Mouse (Mus musculus) CH12.LX (cell line): ENCODE results near the gene Eml5. TPM values are rescaled to one million over a fixed set of nuclear protein-coding genes. Genes with fewer than 3 reads are reported as not detected.

Experiments
- DNase-seq: peaks from one replicate; pipeline ENCODE4 v3.0.0-alpha.2; 2013; ENCODE audit errors: extremely low read depth
- H3K27ac ChIP-seq: 2 replicates; pipeline ENCODE4 v1.5.1; 2012; ENCODE audit warnings: low read depth, mild to moderate bottlenecking, control low read depth, moderate library complexity; ENCODE audit not compliant: insufficient read depth
- H3K27me3 ChIP-seq: replicated peaks from 2 replicates; pipeline ENCODE3; 2012; ENCODE audit warnings: inconsistent platforms
- H3K36me3 ChIP-seq, 2 experiments: replicated peaks in 1 of 2; 2 replicates each; pipeline versions ENCODE3 to v1.6.1; 2012; ENCODE audit warnings: inconsistent platforms in 1 of 2, low read length in 1 of 2, mild to moderate bottlenecking in 1 of 2, mixed read lengths in 1 of 2, moderate library complexity in 1 of 2; ENCODE audit not compliant: control insufficient read depth in 1 of 2, insufficient read depth in 1 of 2
- H3K4me1 ChIP-seq, 2 experiments: 2 replicates each; pipeline ENCODE4 v1.6.1; 2012; ENCODE audit warnings: inconsistent platforms in 1 of 2, moderate library complexity in 1 of 2; ENCODE audit not compliant: insufficient read depth in 2 of 2, control insufficient read depth in 1 of 2
- H3K4me2 ChIP-seq: 2 replicates; pipeline ENCODE4 v1.6.1; 2012; ENCODE audit warnings: low read depth, mild to moderate bottlenecking, control low read depth; ENCODE audit not compliant: poor library complexity, insufficient read depth, severe bottlenecking
- H3K4me3 ChIP-seq, 3 experiments: fragments of 150-350 bp in 1 of 3; sonication (generic) in 1 of 3; replicated peaks in 1 of 3; 2 replicates each; pipeline versions ENCODE3 to v1.5.1; 2011 to 2012; ENCODE audit warnings: low read depth in 2 of 3, low read length in 2 of 3, mild to moderate bottlenecking in 2 of 3, moderate library complexity in 2 of 3, control low read depth in 1 of 3, improper control_type of control experiment in 1 of 3, inconsistent platforms in 1 of 3, mixed read lengths in 1 of 3; ENCODE audit not compliant: poor library complexity in 1 of 3
- H3K79me2 ChIP-seq: replicated peaks from 2 replicates; pipeline ENCODE4 v1.6.1; 2012; ENCODE audit warnings: mild to moderate bottlenecking, moderate library complexity; ENCODE audit not compliant: control insufficient read depth, poor library complexity, insufficient read depth, severe bottlenecking; ENCODE audit errors: extremely low read depth
- H3K9ac ChIP-seq: 2 replicates; pipeline ENCODE4 v1.6.1; 2012; ENCODE audit warnings: low read depth, mild to moderate bottlenecking, control low read depth, moderate library complexity; ENCODE audit not compliant: insufficient read depth
- H3K9me3 ChIP-seq: replicated peaks from 2 replicates; pipeline ENCODE3; 2012; ENCODE audit warnings: low read length, inconsistent platforms, mixed read lengths
- BHLHE40 ChIP-seq: IDR thresholded peaks from 2 replicates; pipeline ENCODE4 v1.6.1; 2011; ENCODE audit warnings: mild to moderate bottlenecking, low read depth, low read length, improper control_type of control experiment
- CHD1 ChIP-seq: IDR thresholded peaks from 2 replicates; pipeline ENCODE4 v1.6.1; 2012; ENCODE audit warnings: low read depth, low read length, improper control_type of control experiment, inconsistent platforms
- CTCF ChIP-seq, 2 experiments: IDR thresholded peaks in 1 of 2; conservative IDR thresholded peaks in 1 of 2; 2 replicates each; pipeline ENCODE4 v1.5.1; 2011 to 2012; ENCODE audit warnings: low read depth in 2 of 2, low read length in 2 of 2, improper control_type of control experiment in 1 of 2, inconsistent platforms in 1 of 2, mild to moderate bottlenecking in 1 of 2, moderate library complexity in 1 of 2
- E2F4 ChIP-seq: IDR thresholded peaks from 2 replicates; pipeline ENCODE4 v1.6.1; 2011; ENCODE audit warnings: low read depth, low read length, improper control_type of control experiment; ENCODE audit not compliant: insufficient replicate concordance
- ELF1 ChIP-seq: IDR thresholded peaks from 2 replicates; pipeline ENCODE4 v1.6.1; 2014; ENCODE audit warnings: low read depth, mild to moderate bottlenecking, inconsistent platforms, low read length, improper control_type of control experiment
- EP300 ChIP-seq: IDR thresholded peaks from 2 replicates; pipeline ENCODE4 v1.6.1; 2011; ENCODE audit warnings: low read length, improper control_type of control experiment
- ETS1 ChIP-seq: conservative IDR thresholded peaks from 2 replicates; pipeline ENCODE4 v1.6.1; 2012; ENCODE audit warnings: low read depth, mild to moderate bottlenecking, inconsistent platforms, low read length, improper control_type of control experiment, moderate library complexity
- GABPA ChIP-seq: IDR thresholded peaks from 2 replicates; pipeline ENCODE4 v1.6.1; 2012; ENCODE audit warnings: low read depth, low read length, improper control_type of control experiment, inconsistent platforms; ENCODE audit not compliant: insufficient replicate concordance
- IRF4 ChIP-seq: IDR thresholded peaks from 2 replicates; pipeline ENCODE4 v1.6.1; 2014; ENCODE audit warnings: low read depth, mild to moderate bottlenecking, inconsistent platforms, low read length, improper control_type of control experiment
- MAFK ChIP-seq: IDR thresholded peaks from 2 replicates; pipeline ENCODE4 v1.6.1; 2011; ENCODE audit warnings: low read length, improper control_type of control experiment; ENCODE audit not compliant: insufficient replicate concordance
- MXI1 ChIP-seq: IDR thresholded peaks from 2 replicates; pipeline ENCODE4 v1.6.1; 2011; ENCODE audit warnings: mild to moderate bottlenecking, low read depth, low read length, improper control_type of control experiment
- MYC ChIP-seq: IDR thresholded peaks from 2 replicates; pipeline ENCODE4 v1.6.1; 2011; ENCODE audit warnings: low read depth, mild to moderate bottlenecking, improper control_type of control experiment, low read length
- POLR2A ChIP-seq: IDR thresholded peaks from 2 replicates; pipeline ENCODE4 v1.6.1; 2011; ENCODE audit warnings: low read depth, mild to moderate bottlenecking, improper control_type of control experiment, low read length
- RCOR1 ChIP-seq: conservative IDR thresholded peaks from 2 replicates; pipeline ENCODE4 v1.6.1; 2012; ENCODE audit warnings: low read depth, mild to moderate bottlenecking, inconsistent platforms, low read length, improper control_type of control experiment
- SMC3 ChIP-seq: IDR thresholded peaks from 2 replicates; pipeline ENCODE4 v1.6.1; 2011; ENCODE audit warnings: low read depth, low read length, improper control_type of control experiment
- ZMIZ1 ChIP-seq: IDR thresholded peaks from 2 replicates; pipeline ENCODE4 v1.6.1; 2012; ENCODE audit warnings: low read depth, mild to moderate bottlenecking, inconsistent platforms, low read length, improper control_type of control experiment
- dilution Hi-C: fragments of 300-500 bp; cut with MboI; formaldehyde crosslinking; loops from 2 replicates; pipeline ENCODE4 v1.14.3; 2020; ENCODE audit warnings: low sequenced_read_pairs; ENCODE audit not compliant: extremely low pct_unique_long_range_greater_than_20kb, extremely low pct_ligation_motif_present
- in situ Hi-C: fragments of 300-500 bp; cut with MboI; formaldehyde crosslinking; loops from 3 replicates; pipeline ENCODE4 v1.14.3; 2019; ENCODE audit warnings: low sequenced_read_pairs, low pct_ligation_motif_present, low pct_unique_long_range_greater_than_20kb, mixed read lengths
- polyA plus RNA-seq: library from polyadenylated mRNA; unstranded; fragments of >175 nt; gene quantifications from 2 replicates; pipeline ENCODE4 v1.2.1, GENCODE M21; 2012; ENCODE audit warnings: low read depth; ENCODE audit not compliant: insufficient read length
- total RNA-seq, 2 experiments: library from RNA; depleted of rRNA; stranded (reverse); fragments of 300-350 nt in 1 of 2; fragments of >200 nt in 1 of 2; gene quantifications; 2 replicates each; pipeline ENCODE4 v1.2.3; 2012 to 2014

Gene Eml5
- total and polyA plus RNA-seq, 3 experiments = 1.8 to 5.9 (median 3.4) TPM

- no peak overlapping the region for H3K4me2 ChIP-seq
- H3K9me3 ChIP-seq = no peaks in the 10 kb centered on the region
- TF ChIP-seq RCOR1 (peak; percentile 67; the same call in 1 of the 2 replicates), MYC (0 out of 2 replicates have a peak, but pooled peaks have one; percentile 42), BHLHE40 (peak; percentile 97), ETS1 (peak; percentile 63), IRF4 (peak; percentile 68), EP300 (peak; percentile 79), CTCF (conservative IDR thresholded peaks at IDR 0.05 in 1 of 2, IDR thresholded peaks at IDR 0.05 in 1 of 2; ENCODE audit: low read depth in 2 of 2, low read length in 2 of 2) (no peak), MAFK (0 out of 2 replicates have a peak, but pooled peaks have one; percentile 10), CHD1 (no peak)
- in situ Hi-C loops = no loop called here
- no peaks in the 10 kb centered on the region for H3K79me2 ChIP-seq
- H3K4me1 ChIP-seq = peaks cover 4 to 11% of the 10 kb centered on the region in 2 experiments; a peak in 3 of 4 replicates
- no peaks in the 10 kb centered on the region for H3K27me3 ChIP-seq
- dilution Hi-C loops = no loop called here
- no peak overlapping the region for H3K4me3 ChIP-seq
- H3K9ac ChIP-seq = no peak overlapping the region
- H3K27ac ChIP-seq = no peak overlapping the region
- DNase-seq = peak; percentile 64
- peaks cover 17 to 36% of the 10 kb centered on the region in 2 experiments for H3K36me3 ChIP-seq
Measured at GRCm38 (mm10) chr12:98800334-98800733, 101.0 kb downstream of the Eml5 start.

- Histone ChIP-seq H3K79me2 (no peaks in the 10 kb centered on the region), H3K4me1 (peaks cover 4 to 11% of the 10 kb centered on the region in 2 experiments; a peak in 3 of 4 replicates), H3K9me3 (no peaks in the 10 kb centered on the region), H3K4me3 (no peak overlapping the region), H3K9ac (no peak overlapping the region), H3K36me3 (peaks cover 33 to 69% of the 10 kb centered on the region in 2 experiments), H3K27me3 (no peaks in the 10 kb centered on the region), H3K4me2 (no peak overlapping the region), H3K27ac (no peak overlapping the region)
- dilution Hi-C loops = no loop called here
- in situ Hi-C loops = no loop called here
- DNase-seq = no peak
- TF ChIP-seq MXI1 (no peak), CTCF (conservative IDR thresholded peaks at IDR 0.05 in 1 of 2, IDR thresholded peaks at IDR 0.05 in 1 of 2; ENCODE audit: low read depth in 2 of 2, low read length in 2 of 2) (no peak), ZMIZ1 (no peak), SMC3 (no peak), E2F4 (no peak), GABPA (no peak), ETS1 (no peak), ELF1 (no peak), POLR2A (no peak)
Measured at GRCm38 (mm10) chr12:98795731-98796318, 105.5 kb downstream of the Eml5 start.
